Mouse (Mus musculus) central nervous system, embryonic 14 days (tissue): ENCODE measurements around the gene Sos1. TPM values are rescaled to one million over a fixed set of nuclear protein-coding genes. Genes with fewer than 3 reads are reported as not detected.

Source experiments
- polyA plus RNA-seq: library from polyadenylated mRNA; depleted of rRNA; stranded (reverse); fragments of >200 nt; gene quantifications from 2 replicates; pipeline ENCODE4 v1.2.3, GENCODE M21; 2012; rRNA removed

The Sos1 gene
- 14.1 and 14.7 TPM in 2 replicates for polyA plus RNA-seq

GRCm38 (mm10) chr17:80480031-80480854, at the start of gene Sos1:
TSS of gene Sos1 (minus strand) at chr17:80480453.

GRCm38 (mm10) chr17:80372989-80373725, 107.1 kb downstream of the Sos1 start, which contains the start of gene Gm10190:
TSS of gene Gm10190 (minus strand) at chr17:80373541.

Other genes with a start within 250 kb of the Sos1 start
- gene Morn2, start 190.2 kb downstream of the Sos1 start, polyA plus RNA-seq = 22.7 and 26.6 TPM in 2 replicates
- gene Dhx57, start 190.0 kb downstream of the Sos1 start, polyA plus RNA-seq = 68.2 and 69.8 TPM in 2 replicates
- gene Arhgef33, start 173.0 kb downstream of the Sos1 start, polyA plus RNA-seq = 1.8 and 2.9 TPM in 2 replicates
- 0.59 and 0.61 TPM in 2 replicates for gene Gm10190, start 106.9 kb downstream of the Sos1 start, polyA plus RNA-seq
- 2.5 and 2.8 TPM in 2 replicates for gene Cdkl4, start 97.4 kb upstream of the Sos1 start, polyA plus RNA-seq
- gene Map4k3, start 248.0 kb upstream of the Sos1 start, polyA plus RNA-seq = 52.3 and 55.2 TPM in 2 replicates